Mouse (Mus musculus) A20 (cell line): Measurements from ENCODE around the gene Keg1.
"Not testable (repeated sequence)": the region's sequence is repeated elsewhere in the genome, so short reads cannot be mapped to it uniquely, and the experiment has no call there.

Experiments used
- DNase-seq: peaks from one replicate; pipeline ENCODE4 v3.0.0-alpha.2; 2011; ENCODE audit warnings: low read depth, low spot score

Gene Keg1

GRCm38 (mm10) chr19:12695590-12695989, at the start of gene Keg1:
TSS of gene Keg1 (plus strand) at chr19:12695786.
- no peak for DNase-seq

- no peak for DNase-seq
Observed at GRCm38 (mm10) chr19:12649511-12649910, 46.1 kb upstream of the Keg1 start.

GRCm38 (mm10) chr19:12666156-12666555, 29.4 kb upstream of the Keg1 start:
- DNase-seq, result no peak

GRCm38 (mm10) chr19:12668601-12669000, 27.0 kb upstream of the Keg1 start:
- not testable (repeated sequence) for DNase-seq

GRCm38 (mm10) chr19:12670139-12670538, 25.4 kb upstream of the Keg1 start, which contains the start of gene Olfr1442:
TSS of gene Olfr1442 (plus strand) at chr19:12670439.
- DNase-seq, result no peak

- DNase-seq, result no peak
Observed at GRCm38 (mm10) chr19:12671051-12671450, 24.5 kb upstream of the Keg1 start.

- DNase-seq, result no peak
Observed at GRCm38 (mm10) chr19:12677812-12678211, 17.8 kb upstream of the Keg1 start, which contains the start of gene Olfr1443. TSS of gene Olfr1443 (plus strand) at chr19:12678112.

GRCm38 (mm10) chr19:12684638-12685037, 10.9 kb upstream of the Keg1 start:
- DNase-seq, result no peak

- no peak for DNase-seq
Observed at GRCm38 (mm10) chr19:12685231-12685630, 10.4 kb upstream of the Keg1 start.

GRCm38 (mm10) chr19:12696221-12696620, 635 bp downstream of the Keg1 start:
- no peak for DNase-seq

GRCm38 (mm10) chr19:12708458-12708857, 12.9 kb downstream of the Keg1 start:
- DNase-seq, result no peak

- DNase-seq, result no peak
Observed at GRCm38 (mm10) chr19:12708986-12709385, 13.4 kb downstream of the Keg1 start.

GRCm38 (mm10) chr19:12719189-12719588, 23.6 kb downstream of the Keg1 start:
- DNase-seq, result no peak

GRCm38 (mm10) chr19:12720463-12720862, 24.9 kb downstream of the Keg1 start:
- DNase-seq, result no peak

GRCm38 (mm10) chr19:12720919-12721318, 25.3 kb downstream of the Keg1 start:
- not testable (repeated sequence) for DNase-seq

- DNase-seq, result not testable (repeated sequence)
Observed at GRCm38 (mm10) chr19:12721596-12721995, 26.0 kb downstream of the Keg1 start.

- peak; percentile 33 for DNase-seq
Observed at GRCm38 (mm10) chr19:12722308-12722707, 26.7 kb downstream of the Keg1 start.

GRCm38 (mm10) chr19:12725851-12726250, 30.3 kb downstream of the Keg1 start:
- no peak for DNase-seq

- DNase-seq, result no peak
Observed at GRCm38 (mm10) chr19:12731036-12731435, 35.5 kb downstream of the Keg1 start.

- no peak for DNase-seq
Observed at GRCm38 (mm10) chr19:12731950-12732349, 36.4 kb downstream of the Keg1 start.

GRCm38 (mm10) chr19:12756286-12756685, 60.7 kb downstream of the Keg1 start:
- DNase-seq, result no peak

- DNase-seq, result no peak
Observed at GRCm38 (mm10) chr19:12758936-12759478, 63.4 kb downstream of the Keg1 start.

- no peak for DNase-seq
Observed at GRCm38 (mm10) chr19:12759656-12760055, 64.1 kb downstream of the Keg1 start.
